Mouse (Mus musculus): ENCODE data around the gene Gm45337.
"Not testable (repeated sequence)": the region's sequence is repeated elsewhere in the genome, so short reads cannot be mapped to it uniquely, and the experiment has no call there.

DNA sequence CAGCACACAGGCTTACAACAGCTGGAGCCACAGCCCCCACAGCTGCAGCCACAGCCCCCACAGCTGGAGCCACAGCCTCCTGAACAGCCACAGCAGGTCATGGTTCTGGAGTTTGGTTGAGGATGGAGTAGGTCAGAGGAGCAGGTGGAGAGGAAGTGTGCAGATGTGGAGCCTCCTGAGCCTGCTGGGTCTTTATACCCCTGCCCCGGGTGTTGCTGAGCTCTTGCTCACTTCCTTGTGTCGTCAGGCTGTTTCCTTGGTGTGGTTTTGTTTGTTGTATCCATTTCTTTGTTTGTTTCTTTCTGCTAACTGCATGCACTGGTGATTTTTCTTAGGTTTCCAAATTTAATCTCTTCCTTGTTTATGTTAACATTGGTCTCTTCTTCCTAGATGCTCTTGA is 8.5 kb downstream of the Gm45337 start, which contains the start of gene Gm39115:
- TF ChIP-seq CTCF (conservative IDR thresholded peaks at IDR 0.05; ENCODE audit: insufficient read depth, insufficient read length, low read depth, low read length); POLR2A (IDR thresholded peaks at IDR 0.05; ENCODE audit: low read depth, low read length): not testable (repeated sequence)
